Mouse (Mus musculus): ENCODE results near the gene Cdc26. TPM values are rescaled to one million over a fixed set of nuclear protein-coding genes. Genes with fewer than 3 reads are reported as not detected.

The Cdc26 gene
- polyA plus RNA-seq, 1 experiment = 70.2 TPM

DNA sequence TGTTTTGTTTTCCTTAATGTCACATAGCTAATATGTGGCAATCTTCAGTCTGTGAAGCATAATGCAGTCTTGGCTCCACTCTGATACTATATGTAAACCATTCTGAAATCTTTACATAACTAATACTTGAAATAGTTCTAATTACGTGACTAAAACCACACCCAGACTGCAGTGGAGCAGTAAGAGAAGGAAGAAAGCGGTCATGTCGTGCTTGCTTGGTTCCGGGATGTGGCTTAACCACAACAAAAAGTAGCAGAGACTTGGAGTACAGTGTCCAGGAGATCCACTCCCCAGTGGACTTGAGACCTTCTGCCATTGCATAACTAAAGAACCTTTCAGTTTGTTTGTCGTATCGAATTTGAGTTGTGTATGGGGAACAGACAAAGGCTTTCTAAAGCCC, 40.9 kb downstream of the Cdc26 start:
- peaks cover 18% of the 10 kb centered on the region for H3K79me3 ChIP-seq (ENCODE audit: low read depth)
- H3K27me3 ChIP-seq (ENCODE audit: control insufficient read depth, insufficient read depth, insufficient read length) = no peaks in the 10 kb centered on the region
- H3ac ChIP-seq (ENCODE audit: control insufficient read depth, insufficient read length, low read depth) = no peak overlapping the region
- TF ChIP-seq MYOD1 (IDR thresholded peaks at IDR 0.05; ENCODE audit: control insufficient read depth, insufficient read length, low read depth) = no peak
- no peak for TF ChIP-seq FOSL1 (IDR thresholded peaks at IDR 0.05; ENCODE audit: insufficient read depth, low read length, poor library complexity, severe bottlenecking)
- TF ChIP-seq USF1 (IDR thresholded peaks at IDR 0.05; ENCODE audit: low read depth) = no peak
- no peak for TF ChIP-seq CEBPB (IDR thresholded peaks at IDR 0.05; ENCODE audit: low read depth)
- no peak for TF ChIP-seq MAX (IDR thresholded peaks at IDR 0.05)
- no peak for TF ChIP-seq MYOG (IDR thresholded peaks at IDR 0.05; ENCODE audit: control insufficient read depth, extremely low read depth, insufficient read length)
- TF ChIP-seq CTCF (IDR thresholded peaks at IDR 0.05; ENCODE audit: control insufficient read depth, insufficient read depth, insufficient read length) = no peak
- H3K4me3 ChIP-seq (ENCODE audit: insufficient read depth, poor library complexity, severe bottlenecking) = no peak overlapping the region
- no peaks in the 10 kb centered on the region for H3K36me3 ChIP-seq (ENCODE audit: control insufficient read depth, insufficient read depth)
- peaks cover 70% of the 10 kb centered on the region for H3K79me2 ChIP-seq (ENCODE audit: control insufficient read depth, insufficient read depth)

DNA sequence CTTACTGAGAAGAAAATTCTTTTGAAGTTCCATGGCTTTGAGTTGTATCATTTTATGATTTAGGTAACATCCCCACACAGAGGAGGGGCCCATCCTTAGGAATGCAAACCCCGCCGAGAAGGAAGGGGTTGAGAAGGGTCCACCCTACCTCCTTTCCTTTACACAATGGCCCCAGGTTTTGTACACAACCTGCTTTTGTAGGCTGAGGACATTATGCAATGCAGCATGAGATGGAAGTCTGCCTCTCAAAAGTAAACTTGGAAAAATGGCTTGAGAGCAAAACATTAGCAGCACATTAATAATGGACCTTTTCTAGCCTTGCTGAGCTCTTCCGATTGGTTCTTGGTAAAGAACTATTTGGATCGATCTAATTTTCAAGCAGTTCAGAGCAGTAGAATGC, 42.2 kb downstream of the Cdc26 start:
- Histone ChIP-seq H3K27me3 (ENCODE audit: control insufficient read depth, insufficient read depth, insufficient read length) (no peaks in the 10 kb centered on the region), H3K4me3 (ENCODE audit: insufficient read depth, poor library complexity, severe bottlenecking) (no peak overlapping the region), H3K79me2 (ENCODE audit: control insufficient read depth, insufficient read depth) (peaks cover 76% of the 10 kb centered on the region), H3K79me3 (ENCODE audit: low read depth) (peaks cover 22% of the 10 kb centered on the region), H3K36me3 (ENCODE audit: control insufficient read depth, insufficient read depth) (no peaks in the 10 kb centered on the region), H3ac (ENCODE audit: control insufficient read depth, insufficient read length, low read depth) (no peak overlapping the region)
- no peak for TF ChIP-seq MYOD1 (IDR thresholded peaks at IDR 0.05; ENCODE audit: control insufficient read depth, insufficient read length, low read depth)
- TF ChIP-seq CEBPB (IDR thresholded peaks at IDR 0.05; ENCODE audit: low read depth) = no peak
- no peak for TF ChIP-seq USF1 (IDR thresholded peaks at IDR 0.05; ENCODE audit: low read depth)
- no peak for TF ChIP-seq FOSL1 (IDR thresholded peaks at IDR 0.05; ENCODE audit: insufficient read depth, low read length, poor library complexity, severe bottlenecking)
- TF ChIP-seq MAX (IDR thresholded peaks at IDR 0.05) = no peak
- no peak for TF ChIP-seq CTCF (IDR thresholded peaks at IDR 0.05; ENCODE audit: control insufficient read depth, insufficient read depth, insufficient read length)
- no peak for TF ChIP-seq MYOG (IDR thresholded peaks at IDR 0.05; ENCODE audit: control insufficient read depth, extremely low read depth, insufficient read length)

DNA sequence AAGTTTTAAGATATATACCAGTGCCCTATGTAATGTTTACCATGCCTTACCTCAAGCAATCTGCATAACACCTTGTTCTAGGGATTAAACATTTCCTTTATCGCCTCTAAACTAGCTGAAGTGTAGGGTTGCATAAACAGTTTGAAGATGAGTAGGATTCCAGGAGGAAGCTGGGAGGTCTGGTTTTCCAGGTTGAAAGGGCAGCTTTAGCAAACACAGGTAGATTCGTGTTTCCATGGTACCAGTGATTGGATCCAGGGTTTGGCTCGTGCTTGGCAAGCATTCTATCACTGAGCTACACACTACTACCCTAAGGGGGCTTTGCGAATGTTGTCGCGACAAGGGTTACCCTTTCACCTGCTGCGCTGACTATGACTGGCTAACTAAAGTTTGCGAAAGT, 44.1 kb downstream of the Cdc26 start:
- TF ChIP-seq MYOD1 (IDR thresholded peaks at IDR 0.05; ENCODE audit: control insufficient read depth, insufficient read length, low read depth) (no peak), CTCF (IDR thresholded peaks at IDR 0.05; ENCODE audit: control insufficient read depth, insufficient read depth, insufficient read length) (no peak), FOSL1 (IDR thresholded peaks at IDR 0.05; ENCODE audit: insufficient read depth, low read length, poor library complexity, severe bottlenecking) (no peak), MAX (IDR thresholded peaks at IDR 0.05) (no peak), USF1 (IDR thresholded peaks at IDR 0.05; ENCODE audit: low read depth) (no peak), MYOG (IDR thresholded peaks at IDR 0.05; ENCODE audit: control insufficient read depth, extremely low read depth, insufficient read length) (no peak), CEBPB (IDR thresholded peaks at IDR 0.05; ENCODE audit: low read depth) (no peak)
- no peak overlapping the region for H3ac ChIP-seq (ENCODE audit: control insufficient read depth, insufficient read length, low read depth)
- no peaks in the 10 kb centered on the region for H3K27me3 ChIP-seq (ENCODE audit: control insufficient read depth, insufficient read depth, insufficient read length)
- no peaks in the 10 kb centered on the region for H3K36me3 ChIP-seq (ENCODE audit: control insufficient read depth, insufficient read depth)
- H3K4me3 ChIP-seq (ENCODE audit: insufficient read depth, poor library complexity, severe bottlenecking) = no peak overlapping the region
- peaks cover 29% of the 10 kb centered on the region for H3K79me3 ChIP-seq (ENCODE audit: low read depth)
- peaks cover 78% of the 10 kb centered on the region for H3K79me2 ChIP-seq (ENCODE audit: control insufficient read depth, insufficient read depth)

DNA sequence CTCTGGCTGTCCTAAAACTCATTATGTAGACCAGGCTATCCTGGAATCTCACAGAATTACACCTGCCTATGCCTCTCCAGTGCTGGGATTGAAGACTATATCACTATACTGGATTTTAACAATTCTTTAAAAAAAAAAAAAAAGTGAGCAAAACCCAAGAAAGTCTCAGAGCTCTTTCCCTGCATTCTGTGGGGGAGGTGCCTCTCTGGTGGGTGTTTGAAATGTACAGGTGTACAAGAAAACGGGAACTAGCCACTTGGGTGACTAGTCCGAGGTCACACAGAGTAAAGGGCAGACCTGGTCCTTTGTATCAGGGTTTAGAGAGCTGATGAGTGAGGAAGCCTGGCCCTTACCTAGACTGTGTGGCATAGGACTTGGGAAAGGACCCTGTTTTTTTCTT, 46.0 kb downstream of the Cdc26 start:
- Histone ChIP-seq H3ac (ENCODE audit: control insufficient read depth, insufficient read length, low read depth) (no peak overlapping the region), H3K79me2 (ENCODE audit: control insufficient read depth, insufficient read depth) (peaks cover 86% of the 10 kb centered on the region), H3K79me3 (ENCODE audit: low read depth) (peaks cover 38% of the 10 kb centered on the region), H3K4me3 (ENCODE audit: insufficient read depth, poor library complexity, severe bottlenecking) (no peak overlapping the region), H3K36me3 (ENCODE audit: control insufficient read depth, insufficient read depth) (no peaks in the 10 kb centered on the region), H3K27me3 (ENCODE audit: control insufficient read depth, insufficient read depth, insufficient read length) (no peaks in the 10 kb centered on the region)
- no peak for TF ChIP-seq FOSL1 (IDR thresholded peaks at IDR 0.05; ENCODE audit: insufficient read depth, low read length, poor library complexity, severe bottlenecking)
- TF ChIP-seq CTCF (IDR thresholded peaks at IDR 0.05; ENCODE audit: control insufficient read depth, insufficient read depth, insufficient read length) = no peak
- TF ChIP-seq CEBPB (IDR thresholded peaks at IDR 0.05; ENCODE audit: low read depth) = no peak
- TF ChIP-seq USF1 (IDR thresholded peaks at IDR 0.05; ENCODE audit: low read depth) = no peak
- no peak for TF ChIP-seq MAX (IDR thresholded peaks at IDR 0.05)
- no peak for TF ChIP-seq MYOD1 (IDR thresholded peaks at IDR 0.05; ENCODE audit: control insufficient read depth, insufficient read length, low read depth)
- no peak for TF ChIP-seq MYOG (IDR thresholded peaks at IDR 0.05; ENCODE audit: control insufficient read depth, extremely low read depth, insufficient read length)

DNA sequence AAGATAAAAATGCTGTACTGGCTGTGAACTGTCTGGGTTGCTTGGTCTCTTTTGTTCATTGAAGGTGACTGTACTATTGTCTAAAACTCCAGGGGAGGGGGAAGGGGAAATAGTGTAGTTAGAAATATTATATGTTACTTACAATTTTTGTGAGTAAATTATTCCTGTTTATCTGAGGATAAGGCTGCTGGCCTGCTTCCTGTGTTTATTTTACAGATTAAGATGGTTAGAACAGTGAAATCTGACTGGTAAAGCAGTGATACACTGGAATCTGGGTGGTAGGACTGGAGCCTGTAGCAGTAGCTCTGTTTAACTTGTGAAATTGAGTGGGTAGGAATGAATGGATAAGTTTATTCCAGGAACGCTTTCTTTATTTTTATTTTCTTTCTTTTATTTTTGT, 46.4 kb downstream of the Cdc26 start:
- no peaks in the 10 kb centered on the region for H3K36me3 ChIP-seq (ENCODE audit: control insufficient read depth, insufficient read depth)
- no peak overlapping the region for H3ac ChIP-seq (ENCODE audit: control insufficient read depth, insufficient read length, low read depth)
- peaks cover 38% of the 10 kb centered on the region for H3K79me3 ChIP-seq (ENCODE audit: low read depth)
- peaks cover 82% of the 10 kb centered on the region for H3K79me2 ChIP-seq (ENCODE audit: control insufficient read depth, insufficient read depth)
- H3K4me3 ChIP-seq (ENCODE audit: insufficient read depth, poor library complexity, severe bottlenecking) = no peak overlapping the region
- TF ChIP-seq CTCF (IDR thresholded peaks at IDR 0.05; ENCODE audit: control insufficient read depth, insufficient read depth, insufficient read length) (no peak), MYOD1 (IDR thresholded peaks at IDR 0.05; ENCODE audit: control insufficient read depth, insufficient read length, low read depth) (no peak), USF1 (IDR thresholded peaks at IDR 0.05; ENCODE audit: low read depth) (no peak), CEBPB (IDR thresholded peaks at IDR 0.05; ENCODE audit: low read depth) (no peak), MYOG (IDR thresholded peaks at IDR 0.05; ENCODE audit: control insufficient read depth, extremely low read depth, insufficient read length) (no peak), MAX (IDR thresholded peaks at IDR 0.05) (no peak), FOSL1 (IDR thresholded peaks at IDR 0.05; ENCODE audit: insufficient read depth, low read length, poor library complexity, severe bottlenecking) (no peak)
- H3K27me3 ChIP-seq (ENCODE audit: control insufficient read depth, insufficient read depth, insufficient read length) = no peaks in the 10 kb centered on the region

DNA sequence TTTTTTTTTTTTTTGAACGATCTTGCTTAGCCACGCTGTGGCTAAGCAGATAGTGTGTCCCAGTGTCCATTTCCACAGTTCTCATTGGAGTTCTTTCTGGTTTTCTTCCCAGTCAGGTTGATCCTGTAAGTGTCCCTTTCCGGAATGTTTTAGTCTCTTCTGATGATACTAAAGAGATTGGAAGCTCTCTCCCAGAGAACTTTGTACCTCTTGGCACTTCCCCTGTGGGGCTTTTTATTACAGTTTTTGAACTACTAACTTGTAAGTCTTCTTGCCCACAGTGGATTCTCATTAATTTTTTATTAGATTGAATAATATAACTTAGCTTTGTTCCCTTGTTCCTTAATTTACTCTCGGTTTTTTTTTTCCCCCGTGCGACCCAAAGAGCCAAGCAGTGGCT, 46.9 kb downstream of the Cdc26 start:
- H3K4me3 ChIP-seq (ENCODE audit: insufficient read depth, poor library complexity, severe bottlenecking) = peak overlapping the region; percentile 89
- TF ChIP-seq MYOG (IDR thresholded peaks at IDR 0.05; ENCODE audit: control insufficient read depth, extremely low read depth, insufficient read length) (no peak), CEBPB (IDR thresholded peaks at IDR 0.05; ENCODE audit: low read depth) (no peak), FOSL1 (IDR thresholded peaks at IDR 0.05; ENCODE audit: insufficient read depth, low read length, poor library complexity, severe bottlenecking) (no peak), MYOD1 (IDR thresholded peaks at IDR 0.05; ENCODE audit: control insufficient read depth, insufficient read length, low read depth) (no peak), CTCF (IDR thresholded peaks at IDR 0.05; ENCODE audit: control insufficient read depth, insufficient read depth, insufficient read length) (no peak), MAX (IDR thresholded peaks at IDR 0.05) (no peak), USF1 (IDR thresholded peaks at IDR 0.05; ENCODE audit: low read depth) (no peak)
- H3ac ChIP-seq (ENCODE audit: control insufficient read depth, insufficient read length, low read depth) = peak overlapping the region; percentile 20
- H3K79me2 ChIP-seq (ENCODE audit: control insufficient read depth, insufficient read depth) = peaks cover 82% of the 10 kb centered on the region
- no peaks in the 10 kb centered on the region for H3K36me3 ChIP-seq (ENCODE audit: control insufficient read depth, insufficient read depth)
- H3K27me3 ChIP-seq (ENCODE audit: control insufficient read depth, insufficient read depth, insufficient read length) = no peaks in the 10 kb centered on the region
- H3K79me3 ChIP-seq (ENCODE audit: low read depth) = peaks cover 38% of the 10 kb centered on the region

All from C2C12 (cell line).